Mouse (Mus musculus) neural tube, embryonic 12.5 days (tissue): ENCODE measurements around the gene 1700056E22Rik. TPM values are rescaled to one million over a fixed set of nuclear protein-coding genes. Genes with fewer than 3 reads are reported as not detected.

Experiments used
- ATAC-seq: fragments of 200-750 bp; cut with Nextera tagmentation; 2 replicates; pipeline ENCODE4 v1.8.0; 2017; ENCODE audit warnings: low read depth, mild to moderate bottlenecking, moderate TSS enrichment, moderate library complexity; ENCODE audit not compliant: low FRiP score
- H3K27ac ChIP-seq: fragments of 300-500 bp; sonication (generic); 2 replicates; pipeline ENCODE4 v1.5.1; 2016
- H3K27me3 ChIP-seq: fragments of 300-500 bp; sonication (generic); replicated peaks from 2 replicates; pipeline ENCODE4 v1.6.1; 2016; ENCODE audit warnings: mild to moderate bottlenecking
- H3K36me3 ChIP-seq: fragments of 300-500 bp; sonication (generic); 2 replicates; pipeline ENCODE4 v1.6.1; 2016; ENCODE audit warnings: mild to moderate bottlenecking
- H3K4me1 ChIP-seq: fragments of 300-500 bp; sonication (generic); 2 replicates; pipeline ENCODE4 v1.6.1; 2016
- H3K4me2 ChIP-seq: fragments of 300-500 bp; sonication (generic); replicated peaks from 2 replicates; pipeline ENCODE4 v1.6.1; 2016; ENCODE audit warnings: mild to moderate bottlenecking
- H3K4me3 ChIP-seq: fragments of 300-500 bp; sonication (generic); 2 replicates; pipeline ENCODE4 v1.5.1; 2016
- H3K9ac ChIP-seq: fragments of 300-500 bp; sonication (generic); 2 replicates; pipeline ENCODE4 v1.6.1; 2016; ENCODE audit warnings: mild to moderate bottlenecking
- H3K9me3 ChIP-seq: fragments of 300-500 bp; sonication (generic); 2 replicates; pipeline ENCODE4 v1.6.1; 2016; ENCODE audit warnings: mild to moderate bottlenecking
- WGBS: fragments of 180-500 bp; shearing (Covaris S2); methylation state at CpG from one replicate; pipeline ENCODE4 v1.1.7; 2016; 5-methylcytosine and 5-hydroxymethylcytosine counted together
- polyA plus RNA-seq: library from polyadenylated mRNA; unstranded; fragments of >200 nt; fragmentation: Nextera tagmentation; extraction: Ambion mirVana; gene quantifications from 2 replicates; pipeline ENCODE4 v1.2.1, GENCODE M21; 2016

The 1700056E22Rik gene
- polyA plus RNA-seq, 1 experiment from 2014 or later = 1.5 TPM

GRCm38 (mm10) chr1:184047818-184048217 lies 13.7 kb upstream of the 1700056E22Rik start:
- no peaks in the 10 kb centered on the region for H3K36me3 ChIP-seq
- ATAC-seq = no peak
- no peaks in the 10 kb centered on the region for H3K27me3 ChIP-seq
- WGBS = 93% methylated on average over 9 of the region's 9 CpGs
- no peak overlapping the region for H3K9ac ChIP-seq
- H3K4me3 ChIP-seq = no peak overlapping the region
- H3K4me1 ChIP-seq = no peaks in the 10 kb centered on the region; the same call in 1 of the 2 replicates
- H3K9me3 ChIP-seq = no peaks in the 10 kb centered on the region
- no peak overlapping the region for H3K4me2 ChIP-seq
- no peak overlapping the region for H3K27ac ChIP-seq

GRCm38 (mm10) chr1:184046070-184046677 lies 12.1 kb upstream of the 1700056E22Rik start:
- no peak for ATAC-seq
- no peaks in the 10 kb centered on the region for H3K36me3 ChIP-seq
- no peak overlapping the region for H3K27ac ChIP-seq
- no peaks in the 10 kb centered on the region; the same call in 1 of the 2 replicates for H3K4me1 ChIP-seq
- H3K4me2 ChIP-seq = no peak overlapping the region
- no peaks in the 10 kb centered on the region for H3K27me3 ChIP-seq
- no peak overlapping the region for H3K4me3 ChIP-seq
- WGBS = 62% methylated on average over 6 of the region's 6 CpGs
- no peaks in the 10 kb centered on the region for H3K9me3 ChIP-seq
- no peak overlapping the region for H3K9ac ChIP-seq

- Histone ChIP-seq H3K36me3 (no peaks in the 10 kb centered on the region), H3K9ac (no peak overlapping the region), H3K4me2 (no peak overlapping the region), H3K4me3 (no peak overlapping the region), H3K27me3 (no peaks in the 10 kb centered on the region), H3K27ac (no peak overlapping the region), H3K9me3 (no peaks in the 10 kb centered on the region), H3K4me1 (peaks cover 2% of the 10 kb centered on the region; the same call in 1 of the 2 replicates)
- no peak for ATAC-seq
- 94% methylated on average over 5 of the region's 6 CpGs for WGBS
Measured at GRCm38 (mm10) chr1:184043391-184043790, 9.3 kb upstream of the 1700056E22Rik start.

- H3K4me2 ChIP-seq = no peak overlapping the region
- H3K27ac ChIP-seq = no peak overlapping the region
- H3K27me3 ChIP-seq = no peaks in the 10 kb centered on the region
- whole genome bisulfite sequencing = 82% methylated on average over 9 of the region's 9 CpGs
- no peaks in the 10 kb centered on the region for H3K9me3 ChIP-seq
- ATAC-seq = no peak
- H3K36me3 ChIP-seq = no peaks in the 10 kb centered on the region
- peaks cover 2% of the 10 kb centered on the region; the same call in 1 of the 2 replicates for H3K4me1 ChIP-seq
- no peak overlapping the region for H3K4me3 ChIP-seq
- no peak overlapping the region for H3K9ac ChIP-seq
Measured at GRCm38 (mm10) chr1:184042745-184043144, 8.6 kb upstream of the 1700056E22Rik start.

- no peaks in the 10 kb centered on the region for H3K36me3 ChIP-seq
- H3K27ac ChIP-seq = no peak overlapping the region
- 69% methylated on average over 9 of the region's 9 CpGs for WGBS
- no peak for ATAC-seq
- H3K27me3 ChIP-seq = no peaks in the 10 kb centered on the region
- no peak overlapping the region for H3K4me2 ChIP-seq
- peaks cover 2% of the 10 kb centered on the region; the same call in 1 of the 2 replicates for H3K4me1 ChIP-seq
- no peaks in the 10 kb centered on the region for H3K9me3 ChIP-seq
- H3K9ac ChIP-seq = no peak overlapping the region
- H3K4me3 ChIP-seq = no peak overlapping the region
Measured at GRCm38 (mm10) chr1:184041778-184042573, 7.9 kb upstream of the 1700056E22Rik start.

DNA sequence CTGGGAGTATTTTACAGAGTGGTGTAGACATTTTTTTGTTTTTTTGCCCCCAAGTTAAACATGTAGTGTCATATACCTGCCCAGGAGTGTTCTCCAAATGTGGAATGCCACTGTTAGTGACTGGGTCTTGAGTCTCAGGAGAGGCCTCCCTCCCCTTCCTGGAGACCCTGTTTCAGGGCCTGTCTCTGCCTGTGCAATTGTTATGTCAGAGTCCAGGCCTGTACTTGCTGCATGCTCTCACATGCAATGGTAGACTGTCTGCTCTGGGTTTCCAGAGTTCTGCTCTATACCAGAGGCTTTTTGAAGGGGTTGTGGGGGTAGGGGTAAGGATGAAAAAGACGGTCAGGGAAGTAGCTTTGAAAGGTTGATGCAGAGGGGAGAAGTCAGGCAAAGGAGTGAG lies 6.8 kb upstream of the 1700056E22Rik start:
- Histone ChIP-seq H3K9me3 (no peaks in the 10 kb centered on the region), H3K27me3 (no peaks in the 10 kb centered on the region), H3K4me2 (no peak overlapping the region), H3K9ac (no peak overlapping the region), H3K27ac (no peak overlapping the region), H3K36me3 (no peaks in the 10 kb centered on the region), H3K4me3 (no peak overlapping the region), H3K4me1 (peaks cover 8% of the 10 kb centered on the region)
- 84% methylated on average over 1 of the region's 1 CpGs for WGBS
- ATAC-seq = no peak

DNA sequence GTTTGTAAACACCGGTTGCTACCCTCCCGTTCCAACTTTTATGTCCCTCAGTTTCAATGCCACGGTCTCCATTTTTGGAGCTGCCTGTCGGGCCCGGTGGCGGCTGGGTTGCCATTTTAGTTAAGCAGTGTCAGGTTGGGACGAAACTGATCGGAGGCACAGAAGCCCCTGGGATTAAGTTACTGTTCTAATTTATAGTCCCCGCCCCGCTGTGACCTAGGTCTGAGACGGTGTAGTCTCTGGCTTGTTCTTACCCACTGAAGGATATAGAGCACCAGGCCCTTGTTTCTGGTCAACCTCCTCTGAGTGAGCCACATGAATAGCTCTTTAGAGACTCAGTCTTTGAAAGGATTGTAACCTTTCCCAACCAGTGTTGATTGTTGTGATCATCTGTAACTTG lies 6.1 kb upstream of the 1700056E22Rik start:
- no peak overlapping the region for H3K4me2 ChIP-seq
- no peaks in the 10 kb centered on the region for H3K36me3 ChIP-seq
- H3K9ac ChIP-seq = no peak overlapping the region
- H3K27ac ChIP-seq = no peak overlapping the region
- 81% methylated on average over 11 of the region's 11 CpGs for WGBS
- H3K9me3 ChIP-seq = no peaks in the 10 kb centered on the region
- no peak overlapping the region for H3K4me3 ChIP-seq
- ATAC-seq = no peak
- no peaks in the 10 kb centered on the region for H3K27me3 ChIP-seq
- peaks cover 15% of the 10 kb centered on the region for H3K4me1 ChIP-seq

GRCm38 (mm10) chr1:184039301-184039700 lies 5.2 kb upstream of the 1700056E22Rik start:
- H3K36me3 ChIP-seq = no peaks in the 10 kb centered on the region
- H3K4me3 ChIP-seq = no peak overlapping the region
- peaks cover 15% of the 10 kb centered on the region for H3K4me1 ChIP-seq
- no peaks in the 10 kb centered on the region for H3K9me3 ChIP-seq
- 91% methylated on average over 10 of the region's 10 CpGs for WGBS
- H3K9ac ChIP-seq = no peak overlapping the region
- no peak for ATAC-seq
- no peaks in the 10 kb centered on the region for H3K27me3 ChIP-seq
- no peak overlapping the region for H3K4me2 ChIP-seq
- H3K27ac ChIP-seq = no peak overlapping the region

DNA sequence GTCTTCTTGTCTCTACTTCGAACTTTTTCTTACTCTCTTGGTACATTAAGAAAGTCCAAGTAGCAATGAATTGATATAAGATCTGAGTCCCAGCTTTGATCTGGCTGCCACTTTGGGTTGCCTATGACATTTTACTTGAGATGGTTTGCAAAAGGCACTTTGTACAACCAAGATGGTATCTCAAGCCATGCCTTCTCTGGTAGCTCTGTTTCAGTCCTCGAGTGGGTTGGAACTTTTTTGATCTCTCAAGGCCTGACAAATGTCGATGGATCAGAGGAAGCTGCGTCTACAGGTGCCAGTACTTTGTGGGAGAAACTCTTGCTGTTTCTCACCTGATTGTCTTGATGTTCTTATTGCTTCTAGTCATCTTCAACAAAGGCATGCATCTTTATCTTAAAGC lies 3.7 kb upstream of the 1700056E22Rik start:
- H3K27ac ChIP-seq = no peak overlapping the region
- no peak overlapping the region for H3K9ac ChIP-seq
- peaks cover 15% of the 10 kb centered on the region for H3K4me1 ChIP-seq
- no peaks in the 10 kb centered on the region for H3K27me3 ChIP-seq
- whole genome bisulfite sequencing = 88% methylated on average over 4 of the region's 4 CpGs
- H3K36me3 ChIP-seq = no peaks in the 10 kb centered on the region
- no peak for ATAC-seq
- no peak overlapping the region for H3K4me3 ChIP-seq
- no peak overlapping the region for H3K4me2 ChIP-seq
- H3K9me3 ChIP-seq = no peaks in the 10 kb centered on the region

GRCm38 (mm10) chr1:184035346-184035903 lies 1.3 kb upstream of the 1700056E22Rik start:
- H3K4me1 ChIP-seq = peaks cover 15% of the 10 kb centered on the region
- peak overlapping the region; percentile 77 for H3K4me2 ChIP-seq
- no peaks in the 10 kb centered on the region for H3K36me3 ChIP-seq
- peak overlapping the region; percentile 59 for H3K4me3 ChIP-seq
- H3K27ac ChIP-seq = no peak overlapping the region
- peak overlapping the region; percentile 59 for H3K9ac ChIP-seq
- no peaks in the 10 kb centered on the region for H3K27me3 ChIP-seq
- no peak for ATAC-seq
- WGBS = 6% methylated on average over 12 of the region's 12 CpGs
- no peaks in the 10 kb centered on the region for H3K9me3 ChIP-seq

- ATAC-seq = peak; percentile 4; the same call in 1 of the 2 replicates
- Histone ChIP-seq H3K9me3 (no peaks in the 10 kb centered on the region), H3K4me1 (peaks cover 15% of the 10 kb centered on the region), H3K27me3 (no peaks in the 10 kb centered on the region), H3K9ac (peak overlapping the region; percentile 59), H3K36me3 (no peaks in the 10 kb centered on the region), H3K27ac (peak overlapping the region; percentile 47; the same call in 1 of the 2 replicates), H3K4me3 (peak overlapping the region; percentile 59), H3K4me2 (peak overlapping the region; percentile 77)
- WGBS = under 1% methylated on average over 12 of the region's 12 CpGs
Measured at GRCm38 (mm10) chr1:184034741-184035181, 660 bp upstream of the 1700056E22Rik start.

DNA sequence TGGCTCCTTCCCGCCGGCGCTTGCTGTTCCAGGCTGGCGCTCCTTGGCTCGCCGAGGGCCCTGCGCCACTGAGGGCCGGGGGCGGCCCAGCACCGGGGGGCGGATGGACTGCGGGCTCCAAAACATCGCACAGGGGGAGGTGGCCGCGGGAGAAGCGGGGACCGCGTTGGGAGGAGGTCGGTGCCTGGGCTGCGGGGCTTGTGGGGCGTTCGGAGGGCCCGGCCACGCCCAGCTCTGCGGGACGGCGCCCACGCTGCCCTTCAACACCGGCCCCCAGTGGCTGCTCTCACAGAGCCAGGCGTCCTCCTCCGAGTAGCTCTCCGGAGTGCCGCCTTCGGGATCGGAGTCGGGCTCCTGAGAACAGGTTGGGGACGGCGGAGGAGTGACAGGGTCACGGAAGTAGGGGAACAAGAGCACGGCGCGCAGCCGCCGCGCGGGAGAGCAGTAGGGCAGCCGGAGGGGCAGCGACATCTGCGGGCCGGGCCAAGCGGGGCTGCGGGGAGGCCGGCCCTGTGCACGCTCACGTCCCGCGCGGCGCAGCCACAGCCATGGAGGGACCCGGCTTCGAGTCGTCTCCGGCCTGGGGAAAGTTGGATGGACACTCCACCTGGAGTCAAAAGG lies 601 bp downstream of the 1700056E22Rik start:
- Histone ChIP-seq H3K4me3 (peak overlapping the region; percentile 59), H3K4me1 (peaks cover 13% of the 10 kb centered on the region), H3K9ac (peak overlapping the region; percentile 78), H3K27ac (peak overlapping the region; percentile 87), H3K36me3 (no peaks in the 10 kb centered on the region), H3K4me2 (peak overlapping the region; percentile 77), H3K9me3 (no peaks in the 10 kb centered on the region), H3K27me3 (no peaks in the 10 kb centered on the region)
- under 1% methylated on average over 57 of the region's 63 CpGs for WGBS
- peak; percentile 81 for ATAC-seq
